Mouse (Mus musculus) small intestine, adult 2 months (tissue): Measurements from ENCODE around the gene Gm5148.

ENCODE experiments used
- CTCF ChIP-seq: fragments of 200-500 bp; IDR thresholded peaks from 2 replicates; pipeline ENCODE4 v1.5.1; 2012; ENCODE audit warnings: low read depth, mild to moderate bottlenecking, control low read depth, inconsistent platforms, low read length, moderate library complexity, mixed read lengths; ENCODE audit not compliant: insufficient replicate concordance, insufficient read length; ENCODE audit errors: extremely low read depth
- POLR2A ChIP-seq: fragments of 200-500 bp; IDR thresholded peaks from 2 replicates; pipeline ENCODE4 v1.6.1; 2012; ENCODE audit warnings: low read depth, mild to moderate bottlenecking, control low read depth, inconsistent platforms, low read length, moderate library complexity

GRCm38 (mm10) chr3:37756005-37756404 lies 31.7 kb upstream of the Gm5148 start:
- TF ChIP-seq CTCF, result no peak
- no peak for TF ChIP-seq POLR2A
